Comparison of ENCODE assay signal across 8 mouse cellular contexts in the genomic region with DNA sequence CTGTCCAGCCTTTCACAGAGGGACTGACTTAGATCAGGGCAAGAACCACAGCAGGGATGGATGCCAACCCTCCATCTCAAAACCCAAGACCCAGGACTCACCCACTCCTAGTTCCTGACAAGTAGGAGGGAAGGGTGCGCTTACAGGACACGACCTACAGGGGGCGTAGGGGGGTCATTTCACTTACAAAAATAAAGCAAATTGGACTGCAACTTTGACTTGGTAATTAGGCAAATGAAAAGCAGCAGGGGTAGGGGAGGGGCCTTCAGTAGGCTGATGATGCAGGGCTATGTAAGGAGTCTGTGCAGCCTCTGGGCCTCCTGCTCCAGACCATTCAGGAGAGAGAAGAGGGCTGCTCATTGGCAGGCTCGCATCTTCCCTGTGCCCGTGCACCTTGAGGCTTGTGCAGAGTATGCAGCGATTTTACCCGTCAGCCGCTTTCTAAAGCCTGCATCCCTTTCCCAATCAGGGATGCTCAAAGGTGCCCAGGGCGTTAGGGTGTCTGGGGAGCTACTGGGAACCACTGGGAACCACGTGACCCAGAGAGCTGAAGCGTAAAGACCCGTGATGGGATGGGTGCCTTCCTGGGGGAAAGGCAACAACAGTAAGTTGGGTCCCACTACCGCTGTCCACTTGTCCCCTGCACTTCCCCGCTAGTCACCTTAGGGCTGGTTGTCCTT. TPM values are rescaled to one million over a fixed set of nuclear protein-coding genes. Genes with fewer than 3 reads are reported as not detected.
DNase-seq lines count a peak whose midpoint lies in the region; ATAC-seq and TF ChIP-seq lines count a peak whose summit lies in the region.

No protein-coding gene starts in this region.

- dilution Hi-C loops in CH12.LX (cut with MboI; ENCODE audit: extremely low pct_ligation_motif_present, extremely low pct_unique_long_range_greater_than_20kb, low sequenced_read_pairs) = no loop called here

- 69% methylated on average over 14 of the region's 14 CpGs for WGBS in kidney, embryonic 16.5 days
- WGBS in liver, embryonic 13.5 days (ENCODE audit: insufficient replicate concordance) = 60% methylated on average over 14 of the region's 14 CpGs

- in situ Hi-C loops in CH12.LX (cut with MboI; ENCODE audit: low pct_ligation_motif_present, low pct_unique_long_range_greater_than_20kb, low sequenced_read_pairs) = loop anchor here (5.0 kb wide), 1 partner anchor 53 kb away; no protein-coding TSS in a partner anchor

- DNase-seq in kidney, postnatal 10 days = peak; percentile 30
- DNase-seq in CH12.LX (ENCODE audit: extremely low read depth) = peak; percentile 58
- peak; percentile 29 for DNase-seq in c-Kit-positive CD71-positive TER-119-positive erythroid progenitor cells, embryonic 14.5 days (ENCODE audit: low spot score)
- peak; percentile 23 for DNase-seq in liver, embryonic 13.5 days
- DNase-seq in urinary bladder, postnatal 36 days (ENCODE audit: low spot score in 2 of 2) = no peak
- no peak for DNase-seq in adrenal gland, postnatal 10 days
- no peak for DNase-seq in adrenal gland, adult 18-20 months (ENCODE audit: low spot score in 2 of 2)

- ATAC-seq in kidney, embryonic 16.5 days (ENCODE audit: low FRiP score, low TSS enrichment) = no peak
- ATAC-seq in liver, embryonic 13.5 days (ENCODE audit: low read depth) = no peak

- peak; percentile 7 for TF ChIP-seq RAD21 in CH12.LX (IDR thresholded peaks at IDR 0.05; ENCODE audit: low read depth, low read length)

- TF ChIP-seq CTCF in CH12.LX (conservative IDR thresholded peaks at IDR 0.05 in 1 of 2, IDR thresholded peaks at IDR 0.05 in 1 of 2; ENCODE audit: low read depth in 2 of 2, low read length in 2 of 2) = peak; percentile 58 to 59

- H3K4me3 ChIP-seq in kidney, embryonic 16.5 days (ENCODE audit: low read length) = no peak overlapping the region
- H3K4me3 ChIP-seq in CH12.LX (replicated peaks in 1 of 3; ENCODE audit: low read depth in 2 of 3, low read length in 2 of 3, poor library complexity in 1 of 3) = no peak overlapping the region
- no peak overlapping the region for H3K4me3 ChIP-seq in liver, embryonic 13.5 days (replicated peaks)

- TF ChIP-seq EP300 in CH12.LX (IDR thresholded peaks at IDR 0.05; ENCODE audit: low read length) = no peak

- H3K27ac ChIP-seq in kidney, embryonic 16.5 days (ENCODE audit: low read length) = no peak overlapping the region
- H3K27ac ChIP-seq in CH12.LX (ENCODE audit: insufficient read depth, low read depth) = no peak overlapping the region
- no peak overlapping the region for H3K27ac ChIP-seq in liver, embryonic 13.5 days

- no peak for TF ChIP-seq POLR2A in CH12.LX (IDR thresholded peaks at IDR 0.05; ENCODE audit: low read depth, low read length)

- H3K9me3 ChIP-seq in kidney, embryonic 16.5 days (ENCODE audit: low read length) = no peaks in the 10 kb centered on the region
- H3K9me3 ChIP-seq in CH12.LX (replicated peaks; ENCODE audit: low read length) = no peaks in the 10 kb centered on the region
- no peaks in the 10 kb centered on the region for H3K9me3 ChIP-seq in liver, embryonic 13.5 days (replicated peaks)

- no peaks in the 10 kb centered on the region for H3K79me2 ChIP-seq in CH12.LX (replicated peaks; ENCODE audit: control insufficient read depth, extremely low read depth, insufficient read depth, poor library complexity, severe bottlenecking)

- H3K4me2 ChIP-seq in kidney, embryonic 16.5 days (replicated peaks; ENCODE audit: low read depth, low read length) = no peak overlapping the region
- no peak overlapping the region for H3K4me2 ChIP-seq in CH12.LX (ENCODE audit: insufficient read depth, low read depth, poor library complexity, severe bottlenecking)
- no peak overlapping the region for H3K4me2 ChIP-seq in liver, embryonic 13.5 days

- no peaks in the 10 kb centered on the region for H3K27me3 ChIP-seq in kidney, embryonic 16.5 days (ENCODE audit: insufficient read depth, low read length)
- H3K27me3 ChIP-seq in CH12.LX (replicated peaks) = no peaks in the 10 kb centered on the region
- H3K27me3 ChIP-seq in liver, embryonic 13.5 days = no peaks in the 10 kb centered on the region

- no peak overlapping the region for H3K9ac ChIP-seq in kidney, embryonic 16.5 days (replicated peaks; ENCODE audit: low read length)
- H3K9ac ChIP-seq in CH12.LX (ENCODE audit: insufficient read depth, low read depth) = no peak overlapping the region
- no peak overlapping the region for H3K9ac ChIP-seq in liver, embryonic 13.5 days

- peaks cover 39% of the 10 kb centered on the region for H3K4me1 ChIP-seq in kidney, embryonic 16.5 days (ENCODE audit: insufficient read depth, low read length)
- H3K4me1 ChIP-seq in CH12.LX (ENCODE audit: control insufficient read depth in 1 of 2, insufficient read depth in 2 of 2) = peaks cover 0 to 31% of the 10 kb centered on the region in 2 experiments; a peak in 3 of 4 replicates
- peaks cover 41% of the 10 kb centered on the region for H3K4me1 ChIP-seq in liver, embryonic 13.5 days (replicated peaks)

- peaks cover 24% of the 10 kb centered on the region for H3K36me3 ChIP-seq in kidney, embryonic 16.5 days (ENCODE audit: insufficient read depth, low read length)
- H3K36me3 ChIP-seq in CH12.LX (replicated peaks in 1 of 2; ENCODE audit: control insufficient read depth in 1 of 2, insufficient read depth in 1 of 2, low read length in 1 of 2) = peaks cover 44 to 80% of the 10 kb centered on the region in 2 experiments
- H3K36me3 ChIP-seq in liver, embryonic 13.5 days = peaks cover 18% of the 10 kb centered on the region

TF ChIP-seq in CH12.LX, 34 proteins besides CTCF, POLR2A, EP300 and RAD21:
- TF ChIP-seq SIN3A (IDR thresholded peaks at IDR 0.05; ENCODE audit: low read length) (no peak), MYC (IDR thresholded peaks at IDR 0.05; ENCODE audit: low read depth, low read length) (no peak), MAX (IDR thresholded peaks at IDR 0.05; ENCODE audit: low read length) (no peak), RCOR1 (conservative IDR thresholded peaks at IDR 0.05; ENCODE audit: low read depth, low read length) (no peak), MAZ (IDR thresholded peaks at IDR 0.05; ENCODE audit: low read depth, low read length) (no peak), KAT2A (IDR thresholded peaks at IDR 0.05; ENCODE audit: insufficient replicate concordance, low read length) (no peak), CHD1 (IDR thresholded peaks at IDR 0.05; ENCODE audit: low read depth, low read length) (no peak), ZKSCAN1 (IDR thresholded peaks at IDR 0.05; ENCODE audit: borderline replicate concordance, low read depth, low read length) (no peak), SMC3 (IDR thresholded peaks at IDR 0.05; ENCODE audit: low read depth, low read length) (peak; percentile 35)

RNA-seq across cellular contexts. Expression of a gene that starts 8.8 kb away (rescaled TPM):
- not detected in 2 replicates for polyA plus RNA-seq in kidney, embryonic 16.5 days (2015; fragmentation: Nextera tagmentation; extraction: Ambion mirVana)
- total RNA-seq in CH12.LX (2012; rRNA removed) (0.59 and 0.67 TPM in 2 replicates), CH12.LX (2014; rRNA removed) (not detected in 2 replicates)
- polyA plus RNA-seq in CH12.LX (2012; ENCODE audit: insufficient read length, low read depth) = not detected in 2 replicates
- not detected in 2 replicates for polyA plus RNA-seq in liver, embryonic 13.5 days (2015; fragmentation: Nextera tagmentation; extraction: Ambion mirVana)
- 1 to 10 TPM; 1.2 to 1.7 TPM for total RNA-seq in adrenal gland, postnatal 10 days (2021)
- under 1 TPM; 0.32 to 0.89 TPM for total RNA-seq in adrenal gland, adult 18-20 months (2021)

RNA-seq across cellular contexts. Expression of a gene that starts 9.2 kb away (rescaled TPM):
- polyA plus RNA-seq in kidney, embryonic 16.5 days (2015; fragmentation: Nextera tagmentation; extraction: Ambion mirVana) = 52.1 and 58.8 TPM in 2 replicates
- total RNA-seq in CH12.LX (2012; rRNA removed) (29.9 and 30.0 TPM in 2 replicates), CH12.LX (2014; rRNA removed) (10.0 and 11.1 TPM in 2 replicates)
- polyA plus RNA-seq in CH12.LX (2012; ENCODE audit: insufficient read length, low read depth) = 38.1 and 40.7 TPM in 2 replicates
- polyA plus RNA-seq in liver, embryonic 13.5 days (2015; fragmentation: Nextera tagmentation; extraction: Ambion mirVana) = 9.7 and 10.2 TPM in 2 replicates
- total RNA-seq in adrenal gland, postnatal 10 days (2021) = 10 to 100 TPM; 58.8 to 68.4 TPM
- total RNA-seq in adrenal gland, adult 18-20 months (2021) = 10 to 100 TPM; 41.0 to 43.1 TPM

RNA-seq across cellular contexts. Expression of a gene that starts 20.7 kb away (rescaled TPM):
- 1.7 and 1.9 TPM in 2 replicates for polyA plus RNA-seq in kidney, embryonic 16.5 days (2015; fragmentation: Nextera tagmentation; extraction: Ambion mirVana)
- 0.92 and 2.1 TPM in 2 replicates for total RNA-seq in CH12.LX (2012; rRNA removed)
- 0.09 TPM in 1 of 2 replicates, not detected in the other for total RNA-seq in CH12.LX (2014; rRNA removed)
- 0.14 and 0.16 TPM in 2 replicates for polyA plus RNA-seq in CH12.LX (2012; ENCODE audit: insufficient read length, low read depth)
- polyA plus RNA-seq in liver, embryonic 13.5 days (2015; fragmentation: Nextera tagmentation; extraction: Ambion mirVana) = 0.12 and 0.13 TPM in 2 replicates
- 1 to 10 TPM; 8.2 to 9.5 TPM for total RNA-seq in adrenal gland, postnatal 10 days (2021)
- total RNA-seq in adrenal gland, adult 18-20 months (2021) = 1 to 10 TPM; 5.1 to 5.5 TPM

RNA-seq across cellular contexts. Expression of a gene that starts 47.6 kb away (rescaled TPM):
- 71.7 and 74.0 TPM in 2 replicates for polyA plus RNA-seq in kidney, embryonic 16.5 days (2015; fragmentation: Nextera tagmentation; extraction: Ambion mirVana)
- 16.5 and 20.9 TPM in 2 replicates for total RNA-seq in CH12.LX (2012; rRNA removed)
- total RNA-seq in CH12.LX (2014; rRNA removed) = 11.3 and 11.7 TPM in 2 replicates
- 17.8 and 18.5 TPM in 2 replicates for polyA plus RNA-seq in CH12.LX (2012; ENCODE audit: insufficient read length, low read depth)
- 9.1 and 10.5 TPM in 2 replicates for polyA plus RNA-seq in liver, embryonic 13.5 days (2015; fragmentation: Nextera tagmentation; extraction: Ambion mirVana)
- total RNA-seq in adrenal gland, postnatal 10 days (2021) = 10 to 100 TPM; 16.1 to 19.5 TPM
- 10 to 100 TPM; 15.0 to 16.6 TPM for total RNA-seq in adrenal gland, adult 18-20 months (2021)

Comparison
In these comparisons a context has a peak if more than half of its experiments do, and no peak if none do; other contexts are left out.
1. DNase-seq: peak in kidney, postnatal 10 days (single experiment), CH12.LX (single experiment), c-Kit-positive CD71-positive TER-119-positive erythroid progenitor cells, embryonic 14.5 days (single experiment) and liver, embryonic 13.5 days (single experiment); none in urinary bladder, postnatal 36 days (0 of 2), adrenal gland, postnatal 10 days (single experiment) and adrenal gland, adult 18-20 months (0 of 2).